Mouse (Mus musculus) heart, postnatal 0 days (tissue): ENCODE results near the gene Rcor3. TPM values are rescaled to one million over a fixed set of nuclear protein-coding genes. Genes with fewer than 3 reads are reported as not detected.

Source experiments
- ATAC-seq: fragments of 200-750 bp; cut with Nextera tagmentation; 2 replicates; pipeline ENCODE4 v1.8.0; 2017; ENCODE audit warnings: low read depth, moderate number of reproducible peaks, moderate library complexity; ENCODE audit not compliant: insufficient read depth
- DNase-seq: peaks from one replicate; pipeline ENCODE4 v3.0.0-alpha.2; 2016; ENCODE audit warnings: low spot score
- H3K27ac ChIP-seq: fragments of 300-500 bp; sonication (generic); 2 replicates; pipeline ENCODE4 v1.5.1; 2014; ENCODE audit warnings: low read depth, mild to moderate bottlenecking
- H3K27me3 ChIP-seq: fragments of 300-500 bp; sonication (generic); 2 replicates; pipeline ENCODE4 v1.6.1; 2014; ENCODE audit warnings: low read length, mixed read lengths; ENCODE audit not compliant: control insufficient read depth, insufficient read depth
- H3K36me3 ChIP-seq: fragments of 300-500 bp; sonication (generic); replicated peaks from 2 replicates; pipeline ENCODE4 v1.6.1; 2014; ENCODE audit warnings: low read length, mixed read lengths; ENCODE audit not compliant: control insufficient read depth, insufficient read depth
- H3K4me1 ChIP-seq: fragments of 300-500 bp; sonication (generic); 2 replicates; pipeline ENCODE4 v1.6.1; 2014; ENCODE audit warnings: antibody characterized with exemption; ENCODE audit not compliant: control insufficient read depth, insufficient read depth
- H3K4me2 ChIP-seq: fragments of 300-500 bp; sonication (generic); 2 replicates; pipeline ENCODE4 v1.6.1; 2014; ENCODE audit warnings: low read depth, mild to moderate bottlenecking, low read length, moderate library complexity
- H3K4me3 ChIP-seq: fragments of 300-500 bp; sonication (generic); 2 replicates; pipeline ENCODE4 v1.5.1; 2014; ENCODE audit warnings: low read depth, low read length
- H3K9ac ChIP-seq: fragments of 300-500 bp; sonication (generic); replicated peaks from 2 replicates; pipeline ENCODE4 v1.6.1; 2014; ENCODE audit warnings: low read depth, low read length, mixed read lengths
- H3K9me3 ChIP-seq: fragments of 300-500 bp; sonication (generic); replicated peaks from 2 replicates; pipeline ENCODE4 v1.6.1; 2016; ENCODE audit warnings: low read length; ENCODE audit not compliant: control insufficient read depth
- CTCF ChIP-seq: IDR thresholded peaks from 2 replicates; pipeline ENCODE4 v1.5.1; 2016; ENCODE audit warnings: antibody characterized with exemption, control low read depth, low read depth
- EP300 ChIP-seq: IDR thresholded peaks from 2 replicates; pipeline ENCODE4 v1.6.1; 2016; ENCODE audit warnings: antibody characterized with exemption, low read depth
- WGBS: fragments of 180-500 bp; shearing (Covaris S2); extraction: QIAGEN DNeasy Blood & Tissue Kit; methylation state at CpG from one replicate; pipeline ENCODE4 v1.1.7; 2014; 5-methylcytosine and 5-hydroxymethylcytosine counted together
- polyA plus RNA-seq: library from polyadenylated mRNA; unstranded; fragments of >200 nt; fragmentation: Nextera tagmentation; extraction: Ambion mirVana; gene quantifications from 2 replicates; pipeline ENCODE4 v1.2.1, GENCODE M21; 2015
- total RNA-seq: library from RNA; depleted of rRNA; stranded (reverse); fragments of >200 nt; gene quantifications from 2 replicates; pipeline ENCODE4 v1.2.3, GENCODE M21; 2014; ENCODE audit warnings: low replicate concordance

Rcor3 gene
- total and polyA plus RNA-seq, 2 experiments from 2014 or later, result 19.8 to 35.7 TPM

GRCm38 (mm10) chr1:192063209-192063946, 74.5 kb downstream of the Rcor3 start:
- Histone ChIP-seq H3K4me1 (peaks cover 8% of the 10 kb centered on the region; the same call in 1 of the 2 replicates), H3K9ac (no peak overlapping the region), H3K27ac (no peak overlapping the region), H3K27me3 (no peaks in the 10 kb centered on the region), H3K4me2 (no peak overlapping the region), H3K9me3 (peaks cover 6% of the 10 kb centered on the region; the same call in 1 of the 2 replicates), H3K4me3 (no peak overlapping the region), H3K36me3 (peaks cover 67% of the 10 kb centered on the region)
- no peak for DNase-seq
- TF ChIP-seq EP300 (no peak), CTCF (no peak)
- WGBS, result 91% methylated on average over 8 of the region's 8 CpGs
- no peak for ATAC-seq

GRCm38 (mm10) chr1:192062682-192063081, 75.2 kb downstream of the Rcor3 start:
- Histone ChIP-seq H3K27me3 (no peaks in the 10 kb centered on the region), H3K9me3 (peaks cover 6% of the 10 kb centered on the region; the same call in 1 of the 2 replicates), H3K4me3 (no peak overlapping the region), H3K4me1 (peaks cover 8% of the 10 kb centered on the region; the same call in 1 of the 2 replicates), H3K27ac (peak overlapping the region; percentile 75), H3K4me2 (no peak overlapping the region), H3K9ac (no peak overlapping the region), H3K36me3 (peaks cover 67% of the 10 kb centered on the region)
- WGBS, result 72% methylated on average over 14 of the region's 14 CpGs
- no peak for ATAC-seq
- no peak for DNase-seq
- TF ChIP-seq EP300 (no peak), CTCF (no peak)

GRCm38 (mm10) chr1:192061666-192062306, 76.1 kb downstream of the Rcor3 start:
- ATAC-seq, result peak; percentile 95
- no peak overlapping the region for H3K9ac ChIP-seq
- 13% methylated on average over 4 of the region's 4 CpGs for WGBS

GRCm38 (mm10) chr1:192058911-192059310, 79.0 kb downstream of the Rcor3 start:
- H3K4me1 ChIP-seq, result peaks cover 8% of the 10 kb centered on the region; the same call in 1 of the 2 replicates
- TF ChIP-seq CTCF, result no peak
- no peak for TF ChIP-seq EP300
- H3K9ac ChIP-seq, result no peak overlapping the region
- ATAC-seq, result no peak
- no peak for DNase-seq
- no peaks in the 10 kb centered on the region for H3K27me3 ChIP-seq
- H3K4me2 ChIP-seq, result no peak overlapping the region
- H3K4me3 ChIP-seq, result no peak overlapping the region
- 90% methylated on average over 10 of the region's 10 CpGs for WGBS
- H3K36me3 ChIP-seq, result peaks cover 47% of the 10 kb centered on the region
- H3K27ac ChIP-seq, result no peak overlapping the region
- H3K9me3 ChIP-seq, result peaks cover 6% of the 10 kb centered on the region; the same call in 1 of the 2 replicates

More at GRCm38 (mm10) chr1:192061666-192062306, 76.1 kb downstream of the Rcor3 start:
- peaks cover 65% of the 10 kb centered on the region for H3K36me3 ChIP-seq
- peak; percentile 92 for DNase-seq
- peaks cover 8% of the 10 kb centered on the region; the same call in 1 of the 2 replicates for H3K4me1 ChIP-seq
- peaks cover 6% of the 10 kb centered on the region; the same call in 1 of the 2 replicates for H3K9me3 ChIP-seq
- no peak for TF ChIP-seq CTCF
- TF ChIP-seq EP300, result peak; percentile 79; the same call in 1 of the 2 replicates
- H3K27me3 ChIP-seq, result no peaks in the 10 kb centered on the region
- peak overlapping the region; percentile 75 for H3K27ac ChIP-seq
- H3K4me2 ChIP-seq, result no peak overlapping the region
- H3K4me3 ChIP-seq, result no peak overlapping the region

GRCm38 (mm10) chr1:192053726-192054125, 84.1 kb downstream of the Rcor3 start:
- peak overlapping the region; percentile 28; the same call in 1 of the 2 replicates for H3K27ac ChIP-seq
- H3K4me2 ChIP-seq, result no peak overlapping the region
- peak; percentile 49; the same call in 1 of the 2 replicates for ATAC-seq
- peak; percentile 57 for DNase-seq
- H3K9ac ChIP-seq, result no peak overlapping the region
- H3K27me3 ChIP-seq, result no peaks in the 10 kb centered on the region
- H3K4me1 ChIP-seq, result no peaks in the 10 kb centered on the region
- peaks cover 42% of the 10 kb centered on the region for H3K36me3 ChIP-seq
- no peak for TF ChIP-seq CTCF
- no peak for TF ChIP-seq EP300
- H3K4me3 ChIP-seq, result no peak overlapping the region
- WGBS, result 25% methylated on average over 3 of the region's 3 CpGs
- no peaks in the 10 kb centered on the region for H3K9me3 ChIP-seq
